Mouse (Mus musculus) MEL (cell line): ENCODE results near the gene Mpeg1.

Source experiments
- CTCF ChIP-seq, 3 experiments: IDR thresholded peaks in 2 of 3; conservative IDR thresholded peaks in 1 of 3; 2 replicates each; pipeline ENCODE4 v1.5.1; 2011 to 2012; ENCODE audit warnings: low read length in 3 of 3, low read depth in 2 of 3, mild to moderate bottlenecking in 2 of 3, improper control_type of control experiment in 1 of 3, inconsistent platforms in 1 of 3, mixed read lengths in 1 of 3, moderate library complexity in 1 of 3; ENCODE audit not compliant: control insufficient read depth in 1 of 3, insufficient read depth in 1 of 3, poor library complexity in 1 of 3, severe bottlenecking in 1 of 3
- E2F4 ChIP-seq: IDR thresholded peaks from 2 replicates; pipeline ENCODE4 v1.6.1; 2011; ENCODE audit warnings: low read depth, low read length, improper control_type of control experiment, borderline replicate concordance
- EP300 ChIP-seq, 2 experiments: IDR thresholded peaks; 2 replicates each; pipeline ENCODE4 v1.6.1; 2011; ENCODE audit warnings: improper control_type of control experiment in 2 of 2, low read length in 2 of 2, low read depth in 1 of 2, mild to moderate bottlenecking in 1 of 2

GRCm38 (mm10) chr19:12435011-12435416 lies 25.6 kb upstream of the Mpeg1 start:
- TF ChIP-seq CTCF (IDR thresholded peaks at IDR 0.05 in 2 of 3, conservative IDR thresholded peaks at IDR 0.05 in 1 of 3; ENCODE audit: control insufficient read depth in 1 of 3, insufficient read depth in 1 of 3, low read depth in 2 of 3, low read length in 3 of 3, poor library complexity in 1 of 3, severe bottlenecking in 1 of 3) (no peak), EP300 (IDR thresholded peaks at IDR 0.05; ENCODE audit: low read depth in 1 of 2, low read length in 2 of 2) (no peak), E2F4 (no peak)
